Mouse (Mus musculus) heart, postnatal 0 days (tissue): ENCODE measurements around the gene Serpinb1b. TPM values are rescaled to one million over a fixed set of nuclear protein-coding genes. Genes with fewer than 3 reads are reported as not detected.

Experiments
- ATAC-seq: fragments of 200-750 bp; cut with Nextera tagmentation; 2 replicates; pipeline ENCODE4 v1.8.0; 2017; ENCODE audit warnings: low read depth, moderate number of reproducible peaks, moderate library complexity; ENCODE audit not compliant: insufficient read depth
- DNase-seq: peaks from one replicate; pipeline ENCODE4 v3.0.0-alpha.2; 2016; ENCODE audit warnings: low spot score
- H3K27ac ChIP-seq: fragments of 300-500 bp; sonication (generic); 2 replicates; pipeline ENCODE4 v1.5.1; 2014; ENCODE audit warnings: low read depth, mild to moderate bottlenecking
- H3K27me3 ChIP-seq: fragments of 300-500 bp; sonication (generic); 2 replicates; pipeline ENCODE4 v1.6.1; 2014; ENCODE audit warnings: low read length, mixed read lengths; ENCODE audit not compliant: control insufficient read depth, insufficient read depth
- H3K36me3 ChIP-seq: fragments of 300-500 bp; sonication (generic); replicated peaks from 2 replicates; pipeline ENCODE4 v1.6.1; 2014; ENCODE audit warnings: low read length, mixed read lengths; ENCODE audit not compliant: control insufficient read depth, insufficient read depth
- H3K4me1 ChIP-seq: fragments of 300-500 bp; sonication (generic); 2 replicates; pipeline ENCODE4 v1.6.1; 2014; ENCODE audit warnings: antibody characterized with exemption; ENCODE audit not compliant: control insufficient read depth, insufficient read depth
- H3K4me2 ChIP-seq: fragments of 300-500 bp; sonication (generic); 2 replicates; pipeline ENCODE4 v1.6.1; 2014; ENCODE audit warnings: low read depth, mild to moderate bottlenecking, low read length, moderate library complexity
- H3K4me3 ChIP-seq: fragments of 300-500 bp; sonication (generic); 2 replicates; pipeline ENCODE4 v1.5.1; 2014; ENCODE audit warnings: low read depth, low read length
- H3K9ac ChIP-seq: fragments of 300-500 bp; sonication (generic); replicated peaks from 2 replicates; pipeline ENCODE4 v1.6.1; 2014; ENCODE audit warnings: low read depth, low read length, mixed read lengths
- H3K9me3 ChIP-seq: fragments of 300-500 bp; sonication (generic); replicated peaks from 2 replicates; pipeline ENCODE4 v1.6.1; 2016; ENCODE audit warnings: low read length; ENCODE audit not compliant: control insufficient read depth
- CTCF ChIP-seq: IDR thresholded peaks from 2 replicates; pipeline ENCODE4 v1.5.1; 2016; ENCODE audit warnings: antibody characterized with exemption, control low read depth, low read depth
- EP300 ChIP-seq: IDR thresholded peaks from 2 replicates; pipeline ENCODE4 v1.6.1; 2016; ENCODE audit warnings: antibody characterized with exemption, low read depth
- WGBS: fragments of 180-500 bp; shearing (Covaris S2); extraction: QIAGEN DNeasy Blood & Tissue Kit; methylation state at CpG from one replicate; pipeline ENCODE4 v1.1.7; 2014; 5-methylcytosine and 5-hydroxymethylcytosine counted together
- polyA plus RNA-seq: library from polyadenylated mRNA; unstranded; fragments of >200 nt; fragmentation: Nextera tagmentation; extraction: Ambion mirVana; gene quantifications from 2 replicates; pipeline ENCODE4 v1.2.1, GENCODE M21; 2015
- total RNA-seq: library from RNA; depleted of rRNA; stranded (reverse); fragments of >200 nt; gene quantifications from 2 replicates; pipeline ENCODE4 v1.2.3, GENCODE M21; 2014; ENCODE audit warnings: low replicate concordance

Gene Serpinb1b
- total and polyA plus RNA-seq, 2 experiments from 2014 or later, result not detected

GRCm38 (mm10) chr13:33048187-33048586, 30.2 kb upstream of the Serpinb1b start:
- TF ChIP-seq EP300 (no peak), CTCF (no peak)
- ATAC-seq (no peak), DNase-seq (no peak)
- Histone ChIP-seq H3K4me3 (no peak overlapping the region), H3K27ac (no peak overlapping the region), H3K9me3 (no peaks in the 10 kb centered on the region), H3K4me2 (no peak overlapping the region), H3K36me3 (no peaks in the 10 kb centered on the region), H3K4me1 (no peaks in the 10 kb centered on the region), H3K9ac (no peak overlapping the region), H3K27me3 (no peaks in the 10 kb centered on the region)
- 61% methylated on average over 4 of the region's 4 CpGs for WGBS

GRCm38 (mm10) chr13:33051697-33052096, 26.7 kb upstream of the Serpinb1b start:
- no peak overlapping the region for H3K9ac ChIP-seq
- H3K4me2 ChIP-seq, result no peak overlapping the region
- TF ChIP-seq CTCF (no peak), EP300 (no peak)
- H3K36me3 ChIP-seq, result no peaks in the 10 kb centered on the region
- H3K9me3 ChIP-seq, result no peaks in the 10 kb centered on the region
- 40% methylated on average over 3 of the region's 3 CpGs for WGBS
- DNase-seq, result no peak
- no peak overlapping the region for H3K27ac ChIP-seq
- no peak overlapping the region for H3K4me3 ChIP-seq
- ATAC-seq, result no peak
- H3K27me3 ChIP-seq, result no peaks in the 10 kb centered on the region
- H3K4me1 ChIP-seq, result no peaks in the 10 kb centered on the region

- WGBS, result 12% methylated on average over 1 of the region's 1 CpGs
- TF ChIP-seq CTCF (no peak), EP300 (no peak)
- H3K4me1 ChIP-seq, result no peaks in the 10 kb centered on the region
- H3K27ac ChIP-seq, result no peak overlapping the region
- H3K36me3 ChIP-seq, result no peaks in the 10 kb centered on the region
- H3K27me3 ChIP-seq, result no peaks in the 10 kb centered on the region
- no peak overlapping the region for H3K9ac ChIP-seq
- no peak for DNase-seq
- no peak overlapping the region for H3K4me2 ChIP-seq
- no peaks in the 10 kb centered on the region for H3K9me3 ChIP-seq
- no peak overlapping the region for H3K4me3 ChIP-seq
- no peak; the same call in 1 of the 2 replicates for ATAC-seq
Observed at GRCm38 (mm10) chr13:33063048-33063447, 15.3 kb upstream of the Serpinb1b start.

DNA sequence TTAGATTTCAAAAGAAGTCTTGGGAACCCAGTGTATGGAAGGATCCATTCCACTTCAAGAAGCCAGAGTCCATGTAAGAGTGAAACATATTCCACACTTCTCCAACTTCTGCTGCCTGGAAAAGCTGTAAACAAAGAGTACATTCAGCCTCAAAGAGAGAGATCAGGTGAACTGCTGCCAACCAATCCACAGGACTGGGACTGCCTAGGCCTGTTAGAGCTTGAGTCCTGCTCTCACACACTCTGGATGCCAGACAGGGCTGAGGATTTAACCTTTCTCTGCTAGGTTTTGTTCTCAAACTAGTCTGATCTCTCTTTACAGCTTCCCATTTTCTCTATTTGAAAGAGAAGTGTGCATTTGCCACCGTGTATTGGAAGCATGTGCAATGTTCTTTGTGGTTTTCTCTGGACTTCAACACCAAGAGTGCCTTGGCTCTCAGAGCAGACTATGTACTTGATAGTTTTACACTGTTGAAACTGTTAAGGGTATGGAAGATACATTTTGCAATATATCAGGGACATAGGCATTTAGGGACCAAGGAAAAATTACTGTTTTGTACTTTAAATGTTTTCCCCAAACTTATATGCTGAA, 10.9 kb upstream of the Serpinb1b start:
- Histone ChIP-seq H3K9me3 (no peaks in the 10 kb centered on the region), H3K27me3 (no peaks in the 10 kb centered on the region), H3K4me3 (no peak overlapping the region), H3K36me3 (no peaks in the 10 kb centered on the region), H3K4me2 (no peak overlapping the region), H3K4me1 (no peaks in the 10 kb centered on the region), H3K9ac (no peak overlapping the region), H3K27ac (no peak overlapping the region)
- 69% methylated on average over 1 of the region's 1 CpGs for WGBS
- ATAC-seq (no peak), DNase-seq (no peak)
- TF ChIP-seq EP300 (no peak), CTCF (no peak)

DNA sequence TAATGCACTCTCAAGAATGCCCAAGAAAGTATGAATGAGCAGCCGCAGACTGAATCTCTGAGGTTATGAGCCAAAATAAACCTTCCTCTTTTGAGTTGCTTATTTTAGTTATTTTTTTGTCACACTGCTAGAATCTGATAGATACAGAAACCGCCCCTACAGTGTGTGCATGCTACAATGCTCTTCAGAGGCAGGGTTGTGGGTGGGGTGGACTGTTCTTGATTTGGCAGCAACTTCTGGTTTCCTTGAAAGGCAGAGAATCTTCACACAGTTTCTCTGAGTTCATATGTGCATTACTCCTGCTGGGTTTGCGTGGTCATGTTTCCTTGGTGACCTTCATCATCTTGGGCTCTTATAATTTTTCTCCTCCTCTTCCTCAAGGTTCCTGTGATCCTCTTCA, 10.2 kb upstream of the Serpinb1b start:
- Histone ChIP-seq H3K9ac (no peak overlapping the region), H3K4me1 (no peaks in the 10 kb centered on the region), H3K9me3 (no peaks in the 10 kb centered on the region), H3K36me3 (no peaks in the 10 kb centered on the region), H3K4me3 (no peak overlapping the region), H3K27me3 (no peaks in the 10 kb centered on the region), H3K4me2 (no peak overlapping the region), H3K27ac (no peak overlapping the region)
- ATAC-seq, result no peak
- no peak for DNase-seq
- TF ChIP-seq EP300 (no peak), CTCF (no peak)
- 62% methylated on average over 3 of the region's 3 CpGs for WGBS

DNA sequence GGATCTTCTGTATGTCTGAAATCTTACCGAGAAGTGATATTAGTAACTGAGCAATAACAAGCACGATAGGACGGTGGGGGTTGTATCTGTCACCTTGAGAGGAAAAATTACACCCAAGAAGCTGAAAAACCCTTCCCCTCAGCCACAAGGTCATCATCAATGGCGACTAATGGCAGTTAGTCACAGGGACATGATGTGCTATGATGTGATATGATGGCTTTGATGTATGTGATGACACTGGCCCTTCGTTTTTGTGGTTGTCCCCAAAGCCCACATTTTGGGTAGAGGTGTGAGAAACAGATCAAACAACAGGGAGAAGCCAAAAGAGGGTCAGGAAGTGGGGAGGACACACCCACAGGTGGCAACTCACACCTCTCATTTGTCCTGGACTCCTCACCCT, 6.6 kb upstream of the Serpinb1b start:
- Histone ChIP-seq H3K36me3 (no peaks in the 10 kb centered on the region), H3K4me3 (no peak overlapping the region), H3K27me3 (no peaks in the 10 kb centered on the region), H3K9ac (no peak overlapping the region), H3K9me3 (no peaks in the 10 kb centered on the region), H3K4me2 (no peak overlapping the region), H3K27ac (no peak overlapping the region), H3K4me1 (peaks cover 3% of the 10 kb centered on the region; the same call in 1 of the 2 replicates)
- TF ChIP-seq EP300 (no peak), CTCF (no peak)
- ATAC-seq (no peak), DNase-seq (no peak)
- WGBS, result 70% methylated on average over 5 of the region's 5 CpGs
